Mouse (Mus musculus) limb, embryonic 11.5 days (tissue): ENCODE data around the gene Zfp52. TPM values are rescaled to one million over a fixed set of nuclear protein-coding genes. Genes with fewer than 3 reads are reported as not detected.

Experiments used
- ATAC-seq: fragments of 200-750 bp; cut with Nextera tagmentation; 2 replicates; pipeline ENCODE4 v1.8.0; 2017; ENCODE audit warnings: low read depth; ENCODE audit not compliant: insufficient number of reproducible peaks, low FRiP score, low TSS enrichment
- DNase-seq: peaks from one replicate; pipeline ENCODE4 v3.0.0-alpha.2; 2015; ENCODE audit warnings: low spot score
- H3K27ac ChIP-seq: fragments of 300-500 bp; sonication (generic); replicated peaks from 2 replicates; pipeline ENCODE4 v1.5.1; 2014; ENCODE audit warnings: low read depth, mild to moderate bottlenecking, low read length
- H3K27me3 ChIP-seq: fragments of 300-500 bp; sonication (generic); 2 replicates; pipeline ENCODE4 v1.6.1; 2014; ENCODE audit warnings: mild to moderate bottlenecking, low read length, mixed read lengths; ENCODE audit not compliant: control insufficient read depth, insufficient read depth
- H3K36me3 ChIP-seq: fragments of 300-500 bp; sonication (generic); 2 replicates; pipeline ENCODE4 v1.6.1; 2014; ENCODE audit warnings: mild to moderate bottlenecking, low read length, moderate library complexity, mixed read lengths; ENCODE audit not compliant: control insufficient read depth, insufficient read depth
- H3K4me1 ChIP-seq: fragments of 300-500 bp; sonication (generic); 2 replicates; pipeline ENCODE4 v1.6.1; 2014; ENCODE audit warnings: low read length, mixed read lengths; ENCODE audit not compliant: control insufficient read depth, insufficient read depth
- H3K4me2 ChIP-seq: fragments of 300-500 bp; sonication (generic); 2 replicates; pipeline ENCODE4 v1.6.1; 2014; ENCODE audit warnings: low read depth, mild to moderate bottlenecking, moderate library complexity; ENCODE audit not compliant: severe bottlenecking
- H3K4me3 ChIP-seq: fragments of 300-500 bp; sonication (generic); 2 replicates; pipeline ENCODE4 v1.5.1; 2014; ENCODE audit warnings: low read depth, low read length
- H3K9ac ChIP-seq: fragments of 300-500 bp; sonication (generic); 2 replicates; pipeline ENCODE4 v1.6.1; 2014; ENCODE audit warnings: mild to moderate bottlenecking, low read length
- H3K9me3 ChIP-seq: fragments of 300-500 bp; sonication (generic); 2 replicates; pipeline ENCODE4 v1.6.1; 2016; ENCODE audit warnings: low read length; ENCODE audit not compliant: control insufficient read depth
- WGBS: fragments of 180-500 bp; shearing (Covaris S2); extraction: QIAGEN DNeasy Blood & Tissue Kit; methylation state at CpG from one replicate; pipeline ENCODE4 v1.1.7; 2014; 5-methylcytosine and 5-hydroxymethylcytosine counted together
- polyA plus RNA-seq: library from polyadenylated mRNA; unstranded; fragments of >200 nt; fragmentation: Nextera tagmentation; extraction: Ambion mirVana; gene quantifications from 2 replicates; pipeline ENCODE4 v1.2.1, GENCODE M21; 2014

The Zfp52 gene
- polyA plus RNA-seq, 1 experiment from 2014 or later = 1.9 TPM

DNA sequence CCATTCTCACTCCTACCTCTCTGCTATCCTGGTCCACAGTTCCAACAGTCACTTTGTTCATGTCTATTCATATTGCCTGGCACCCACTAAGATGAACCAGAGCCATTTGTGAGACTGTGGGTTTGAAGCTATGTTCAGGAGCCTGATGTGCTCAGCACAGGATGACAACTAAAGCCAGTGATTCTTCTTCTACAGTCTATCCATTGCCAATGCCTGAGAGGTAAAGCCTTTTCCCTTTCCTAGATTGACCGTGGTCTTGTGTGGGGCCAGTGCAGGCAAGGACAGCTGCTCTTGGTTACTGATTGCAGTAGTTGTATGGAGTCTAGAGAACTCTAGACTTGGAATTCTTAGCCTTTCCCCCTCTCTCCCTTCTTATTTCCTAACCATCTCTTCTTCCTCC, 1.4 kb upstream of the Zfp52 start:
- H3K4me2 ChIP-seq = no peak overlapping the region
- H3K36me3 ChIP-seq = no peaks in the 10 kb centered on the region
- H3K4me3 ChIP-seq = no peak overlapping the region
- H3K27me3 ChIP-seq = no peaks in the 10 kb centered on the region
- ATAC-seq (no peak), DNase-seq (no peak)
- 94% methylated on average over 1 of the region's 1 CpGs for WGBS
- H3K9ac ChIP-seq = no peak overlapping the region
- H3K4me1 ChIP-seq = no peaks in the 10 kb centered on the region
- no peak overlapping the region for H3K27ac ChIP-seq
- H3K9me3 ChIP-seq = no peaks in the 10 kb centered on the region

DNA sequence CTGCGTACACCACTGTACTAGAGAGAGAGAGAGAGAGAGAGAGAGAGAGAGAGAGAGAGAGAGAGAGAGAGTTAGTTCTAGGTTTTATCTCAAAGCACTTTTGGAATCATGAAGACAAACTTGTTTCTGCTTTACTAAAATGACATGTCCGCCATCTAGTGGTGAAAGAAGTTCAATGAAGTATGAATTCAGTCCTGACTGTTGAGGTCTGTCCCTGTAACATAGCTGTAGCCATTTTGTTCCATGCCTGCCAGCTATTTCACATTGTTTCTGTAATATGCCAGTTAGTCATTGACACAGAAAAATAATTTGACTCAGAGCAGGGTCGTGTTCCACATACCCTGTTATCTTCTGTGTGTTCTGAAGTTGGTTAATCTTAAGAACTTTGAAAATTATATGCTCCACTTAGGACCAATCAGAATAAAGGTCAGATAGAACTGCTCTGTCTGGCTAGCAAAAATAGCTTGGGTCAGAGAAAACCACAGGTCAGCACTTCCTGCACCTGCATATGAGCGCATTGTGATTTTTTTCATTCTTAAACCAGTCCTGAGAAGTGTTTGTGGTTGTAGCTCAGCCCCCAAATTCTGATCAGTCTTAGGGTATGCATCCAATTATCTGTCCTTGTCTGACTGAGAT, 761 bp upstream of the Zfp52 start:
- no peaks in the 10 kb centered on the region for H3K4me1 ChIP-seq
- no peak overlapping the region for H3K27ac ChIP-seq
- H3K9ac ChIP-seq = no peak overlapping the region
- H3K36me3 ChIP-seq = no peaks in the 10 kb centered on the region
- WGBS = 21% methylated on average over 4 of the region's 4 CpGs
- ATAC-seq = no peak; the same call in 1 of the 2 replicates
- H3K9me3 ChIP-seq = no peaks in the 10 kb centered on the region
- H3K4me3 ChIP-seq = no peak overlapping the region
- H3K27me3 ChIP-seq = no peaks in the 10 kb centered on the region
- no peak overlapping the region for H3K4me2 ChIP-seq
- peak; percentile 34 for DNase-seq

DNA sequence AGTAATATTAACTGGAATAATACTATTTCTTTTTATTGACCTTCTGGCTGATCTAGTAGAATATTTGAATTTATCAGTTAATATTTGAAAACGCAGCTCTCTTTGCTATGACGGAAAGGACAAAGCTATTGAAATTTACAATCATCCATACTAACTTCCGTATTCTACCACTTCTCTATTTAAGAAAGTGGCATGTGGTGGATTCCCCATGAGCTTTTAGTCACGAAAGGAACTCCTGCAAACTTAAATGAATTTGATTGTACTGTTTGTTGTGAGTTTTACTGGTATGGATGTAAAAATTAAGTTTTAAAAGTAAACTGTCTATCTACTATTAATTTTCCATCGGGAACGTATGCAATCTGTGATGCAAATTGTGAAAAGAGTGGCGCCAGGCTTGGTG, 757 bp downstream of the Zfp52 start:
- Histone ChIP-seq H3K36me3 (no peaks in the 10 kb centered on the region), H3K27me3 (no peaks in the 10 kb centered on the region), H3K27ac (no peak overlapping the region), H3K4me1 (no peaks in the 10 kb centered on the region), H3K4me2 (peak overlapping the region; percentile 51), H3K4me3 (peak overlapping the region; percentile 28; the same call in 1 of the 2 replicates), H3K9me3 (no peaks in the 10 kb centered on the region), H3K9ac (no peak overlapping the region)
- DNase-seq = no peak
- ATAC-seq = no peak
- 32% methylated on average over 7 of the region's 7 CpGs for WGBS

DNA sequence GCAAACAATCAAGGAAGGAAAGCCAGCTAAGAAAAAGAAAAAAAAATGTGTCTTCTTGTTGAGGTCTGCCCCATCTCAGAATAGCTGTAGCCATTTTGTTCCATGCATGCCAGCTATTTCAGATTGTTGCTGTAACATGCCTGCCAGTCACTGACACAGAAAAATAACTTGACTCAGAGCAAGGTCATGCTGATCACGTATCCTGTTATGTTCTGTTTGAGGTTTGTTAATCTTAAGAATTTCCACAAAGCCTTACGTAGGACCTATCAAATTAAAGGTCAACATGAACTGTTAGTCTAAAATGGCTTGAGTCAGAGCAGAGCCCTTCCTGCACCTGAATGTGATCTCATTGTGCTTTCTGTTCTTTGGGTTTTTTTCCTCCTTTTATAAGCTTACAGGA, 1.3 kb downstream of the Zfp52 start:
- no peaks in the 10 kb centered on the region for H3K4me1 ChIP-seq
- DNase-seq (no peak), ATAC-seq (no peak)
- no peaks in the 10 kb centered on the region for H3K27me3 ChIP-seq
- WGBS = 82% methylated on average over 2 of the region's 2 CpGs
- no peak overlapping the region for H3K4me3 ChIP-seq
- H3K9me3 ChIP-seq = no peaks in the 10 kb centered on the region
- H3K9ac ChIP-seq = no peak overlapping the region
- H3K36me3 ChIP-seq = no peaks in the 10 kb centered on the region
- no peak overlapping the region for H3K27ac ChIP-seq
- no peak overlapping the region for H3K4me2 ChIP-seq

DNA sequence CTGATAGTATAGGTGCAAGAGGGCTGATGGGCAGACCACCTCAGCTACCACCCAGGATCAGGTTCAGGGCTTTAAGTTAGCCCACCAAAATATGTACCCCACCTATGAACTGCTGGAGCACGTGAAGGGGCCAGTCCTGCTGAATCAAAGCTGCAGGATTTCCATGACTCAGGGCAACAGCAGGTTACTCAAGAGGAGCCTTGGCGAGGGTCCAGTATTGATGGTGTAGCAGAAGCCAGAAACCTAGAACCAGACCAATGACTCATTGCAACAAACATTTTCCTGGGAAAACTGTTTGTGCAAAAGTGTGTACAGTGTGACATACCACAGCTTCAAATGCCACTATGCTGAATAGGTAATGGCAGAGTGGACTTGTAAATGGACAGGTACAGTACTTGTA, 22.5 kb downstream of the Zfp52 start:
- Histone ChIP-seq H3K9me3 (no peaks in the 10 kb centered on the region), H3K4me2 (no peak overlapping the region), H3K4me1 (no peaks in the 10 kb centered on the region), H3K27me3 (no peaks in the 10 kb centered on the region), H3K4me3 (no peak overlapping the region), H3K36me3 (no peaks in the 10 kb centered on the region), H3K27ac (no peak overlapping the region), H3K9ac (no peak overlapping the region)
- DNase-seq (no peak), ATAC-seq (no peak)
- 81% methylated on average over 2 of the region's 2 CpGs for WGBS

DNA sequence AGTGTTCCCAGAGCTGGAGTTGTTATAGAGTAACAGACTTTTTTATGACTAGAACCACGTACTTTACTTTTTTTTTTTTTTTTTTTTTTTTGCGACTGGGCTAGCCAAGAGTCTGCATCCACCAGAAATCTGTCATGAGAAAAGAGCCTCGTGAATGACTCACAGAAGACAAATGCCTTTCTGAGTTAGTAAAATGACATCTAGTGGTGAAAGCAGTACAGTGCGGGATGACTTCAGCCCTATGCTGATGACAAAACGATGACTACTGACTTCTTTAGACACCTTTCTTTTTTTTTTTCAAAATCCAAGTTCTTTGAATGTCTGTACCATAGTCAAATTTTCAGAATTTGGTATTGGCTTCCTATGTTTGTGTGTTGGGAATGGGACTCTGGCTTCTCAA, 30.9 kb downstream of the Zfp52 start:
- Histone ChIP-seq H3K36me3 (no peaks in the 10 kb centered on the region), H3K9ac (peak overlapping the region; percentile 75), H3K4me2 (peak overlapping the region; percentile 68), H3K27me3 (no peaks in the 10 kb centered on the region), H3K27ac (peak overlapping the region; percentile 26; the same call in 1 of the 2 replicates), H3K4me3 (peak overlapping the region; percentile 61), H3K4me1 (no peaks in the 10 kb centered on the region), H3K9me3 (no peaks in the 10 kb centered on the region)
- 9% methylated on average over 5 of the region's 5 CpGs for WGBS
- ATAC-seq (peak; percentile 60), DNase-seq (peak; percentile 29)

DNA sequence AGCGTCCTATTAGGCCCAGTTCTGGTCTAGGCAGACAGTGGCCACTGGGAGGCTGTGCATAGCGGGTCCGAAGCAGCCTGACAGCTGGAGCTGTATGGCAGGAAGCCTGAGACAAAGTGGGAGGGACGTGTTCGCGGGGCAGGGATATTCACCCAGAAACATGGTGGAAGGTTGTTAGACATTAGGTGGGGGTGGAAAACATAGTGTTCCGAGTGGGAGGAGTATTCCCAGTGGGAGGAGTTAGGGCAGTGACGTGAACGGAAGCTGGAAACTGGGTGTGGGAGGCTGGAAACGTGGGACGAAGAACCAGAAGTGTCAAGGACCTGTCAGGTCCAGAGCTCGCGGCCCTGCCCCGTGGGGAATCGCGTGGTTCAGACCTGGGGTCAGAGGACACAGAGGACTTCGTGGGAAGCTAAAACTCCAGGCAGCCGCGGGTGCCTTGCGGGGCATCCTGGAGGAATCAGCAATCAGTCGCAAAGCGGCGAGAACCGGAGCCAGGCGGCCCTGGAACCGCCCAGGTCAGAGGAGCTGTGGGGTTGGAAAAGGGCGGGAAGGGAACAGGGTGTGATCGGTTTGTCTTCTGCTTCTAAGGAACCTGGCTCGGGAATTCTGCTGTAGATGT, 31.5 kb downstream of the Zfp52 start, which contains the start of gene Zfp948:
Gene Zfp948 (plus strand): TSS at position 281 of the 622 bp plus-strand sequence.
- H3K9me3 ChIP-seq = no peaks in the 10 kb centered on the region
- peak within 1 kb of the TSS; percentile 26; the same call in 1 of the 2 replicates for H3K27ac ChIP-seq
- peak within 1 kb of the TSS; percentile 68 for H3K4me2 ChIP-seq
- no peaks in the 10 kb centered on the region for H3K36me3 ChIP-seq
- peak within 1 kb of the TSS; percentile 75 for H3K9ac ChIP-seq
- peak; percentile 94 for ATAC-seq
- no peaks in the 10 kb centered on the region for H3K4me1 ChIP-seq
- under 1% methylated on average over 29 of the region's 29 CpGs for WGBS
- DNase-seq = peak; percentile 87
- H3K27me3 ChIP-seq = no peaks in the 10 kb centered on the region
- peak within 1 kb of the TSS; percentile 61 for H3K4me3 ChIP-seq

DNA sequence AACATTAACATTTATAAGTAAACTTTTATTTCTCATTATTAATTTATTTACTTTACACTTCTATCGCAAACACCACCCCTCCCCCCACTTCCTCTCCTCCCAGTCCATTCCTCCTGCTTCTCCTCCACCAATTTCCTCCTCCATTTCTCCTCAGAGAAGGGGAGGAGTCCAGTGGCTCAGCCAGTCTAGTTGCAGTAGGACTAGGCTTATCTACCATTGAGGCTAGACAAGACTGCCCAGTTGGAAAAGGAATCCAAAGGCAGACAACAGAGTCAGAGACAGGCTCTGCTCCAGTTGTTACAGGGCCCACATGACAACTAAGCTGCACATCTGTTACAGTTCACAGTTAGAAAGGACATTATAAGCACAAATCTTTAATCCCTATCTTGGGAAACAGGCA, 32.4 kb downstream of the Zfp52 start:
- Histone ChIP-seq H3K4me3 (no peak overlapping the region), H3K4me1 (no peaks in the 10 kb centered on the region), H3K27ac (no peak overlapping the region), H3K36me3 (no peaks in the 10 kb centered on the region), H3K27me3 (no peaks in the 10 kb centered on the region), H3K9me3 (no peaks in the 10 kb centered on the region), H3K9ac (no peak overlapping the region), H3K4me2 (peak overlapping the region; percentile 39)
- no peak for ATAC-seq
- DNase-seq = peak; percentile 42
- WGBS = 55% methylated on average over 1 of the region's 1 CpGs
